Mouse (Mus musculus): ENCODE data around the gene Ppp4r3b. TPM values are rescaled to one million over a fixed set of nuclear protein-coding genes. Genes with fewer than 3 reads are reported as not detected.
A peak's percentile ranks its signal among the peaks of the same experiment; 100 is the strongest.

The Ppp4r3b gene
- polyA plus RNA-seq, 1 experiment from 2014 or later = 69.0 TPM

- Histone ChIP-seq H3K4me1 (ENCODE audit: control insufficient read depth, insufficient read depth, low read length) (peaks cover 21% of the 10 kb centered on the region), H3K9ac (ENCODE audit: low read depth, low read length) (peak overlapping the region; percentile 98), H3K36me3 (ENCODE audit: control insufficient read depth, insufficient read depth, low read length) (no peaks in the 10 kb centered on the region), H3K27ac (ENCODE audit: low read length) (peak overlapping the region; percentile 97), H3K4me3 (ENCODE audit: low read depth, low read length) (peak overlapping the region; percentile 98), H3K4me2 (ENCODE audit: low read length) (peak overlapping the region; percentile 92), H3K9me3 (replicated peaks; ENCODE audit: control insufficient read depth, low read length, poor library complexity, severe bottlenecking) (no peaks in the 10 kb centered on the region), H3K27me3 (ENCODE audit: control insufficient read depth, insufficient read depth, low read depth, low read length) (no peaks in the 10 kb centered on the region)
- whole genome bisulfite sequencing = 6% methylated on average over 13 of the region's 13 CpGs
- ATAC-seq = no peak
Measured at GRCm38 (mm10) chr11:29173706-29174436, 1.2 kb downstream of the Ppp4r3b start.

GRCm38 (mm10) chr11:29179319-29179718 lies 6.6 kb downstream of the Ppp4r3b start:
- H3K36me3 ChIP-seq (ENCODE audit: control insufficient read depth, insufficient read depth, low read length) = 0 out of 2 replicates have a peak, but pooled peaks cover 5% of the 10 kb centered on the region
- no peaks in the 10 kb centered on the region for H3K9me3 ChIP-seq (replicated peaks; ENCODE audit: control insufficient read depth, low read length, poor library complexity, severe bottlenecking)
- no peak overlapping the region for H3K9ac ChIP-seq (ENCODE audit: low read depth, low read length)
- H3K27ac ChIP-seq (ENCODE audit: low read length) = no peak overlapping the region
- H3K4me1 ChIP-seq (ENCODE audit: control insufficient read depth, insufficient read depth, low read length) = no peaks in the 10 kb centered on the region
- no peak for ATAC-seq
- no peaks in the 10 kb centered on the region for H3K27me3 ChIP-seq (ENCODE audit: control insufficient read depth, insufficient read depth, low read depth, low read length)
- WGBS = 88% methylated on average over 1 of the region's 1 CpGs
- H3K4me2 ChIP-seq (ENCODE audit: low read length) = no peak overlapping the region
- no peak overlapping the region for H3K4me3 ChIP-seq (ENCODE audit: low read depth, low read length)

- H3K27ac ChIP-seq (ENCODE audit: low read length) = no peak overlapping the region
- 58% methylated on average over 3 of the region's 3 CpGs for WGBS
- no peak overlapping the region for H3K4me2 ChIP-seq (ENCODE audit: low read length)
- no peaks in the 10 kb centered on the region for H3K27me3 ChIP-seq (ENCODE audit: control insufficient read depth, insufficient read depth, low read depth, low read length)
- H3K36me3 ChIP-seq (ENCODE audit: control insufficient read depth, insufficient read depth, low read length) = 0 out of 2 replicates have a peak, but pooled peaks cover 5% of the 10 kb centered on the region
- H3K4me1 ChIP-seq (ENCODE audit: control insufficient read depth, insufficient read depth, low read length) = no peaks in the 10 kb centered on the region
- H3K4me3 ChIP-seq (ENCODE audit: low read depth, low read length) = no peak overlapping the region
- no peak overlapping the region for H3K9ac ChIP-seq (ENCODE audit: low read depth, low read length)
- 0 out of 2 replicates have a peak, but pooled peaks have one; percentile 59 for ATAC-seq
- H3K9me3 ChIP-seq (replicated peaks; ENCODE audit: control insufficient read depth, low read length, poor library complexity, severe bottlenecking) = no peaks in the 10 kb centered on the region
Measured at GRCm38 (mm10) chr11:29180657-29181056, 8.0 kb downstream of the Ppp4r3b start.

GRCm38 (mm10) chr11:29181751-29182150 lies 9.1 kb downstream of the Ppp4r3b start:
- Histone ChIP-seq H3K9ac (ENCODE audit: low read depth, low read length) (no peak overlapping the region), H3K4me1 (ENCODE audit: control insufficient read depth, insufficient read depth, low read length) (no peaks in the 10 kb centered on the region), H3K27me3 (ENCODE audit: control insufficient read depth, insufficient read depth, low read depth, low read length) (no peaks in the 10 kb centered on the region), H3K4me3 (ENCODE audit: low read depth, low read length) (no peak overlapping the region), H3K9me3 (replicated peaks; ENCODE audit: control insufficient read depth, low read length, poor library complexity, severe bottlenecking) (no peaks in the 10 kb centered on the region), H3K27ac (ENCODE audit: low read length) (no peak overlapping the region), H3K36me3 (ENCODE audit: control insufficient read depth, insufficient read depth, low read length) (0 out of 2 replicates have a peak, but pooled peaks cover 8% of the 10 kb centered on the region), H3K4me2 (ENCODE audit: low read length) (no peak overlapping the region)
- WGBS = 98% methylated on average over 5 of the region's 5 CpGs
- ATAC-seq = no peak

GRCm38 (mm10) chr11:29188981-29189380 lies 16.3 kb downstream of the Ppp4r3b start:
- Histone ChIP-seq H3K9me3 (replicated peaks; ENCODE audit: control insufficient read depth, low read length, poor library complexity, severe bottlenecking) (no peaks in the 10 kb centered on the region), H3K4me3 (ENCODE audit: low read depth, low read length) (no peak overlapping the region), H3K27me3 (ENCODE audit: control insufficient read depth, insufficient read depth, low read depth, low read length) (no peaks in the 10 kb centered on the region), H3K27ac (ENCODE audit: low read length) (no peak overlapping the region), H3K4me2 (ENCODE audit: low read length) (no peak overlapping the region), H3K9ac (ENCODE audit: low read depth, low read length) (no peak overlapping the region), H3K36me3 (ENCODE audit: control insufficient read depth, insufficient read depth, low read length) (peaks cover 10% of the 10 kb centered on the region; the same call in 1 of the 2 replicates), H3K4me1 (ENCODE audit: control insufficient read depth, insufficient read depth, low read length) (no peaks in the 10 kb centered on the region)
- ATAC-seq = no peak
- WGBS = 89% methylated on average over 2 of the region's 2 CpGs

- Histone ChIP-seq H3K36me3 (ENCODE audit: control insufficient read depth, insufficient read depth, low read length) (peaks cover 14% of the 10 kb centered on the region; the same call in 1 of the 2 replicates), H3K4me2 (ENCODE audit: low read length) (no peak overlapping the region), H3K4me1 (ENCODE audit: control insufficient read depth, insufficient read depth, low read length) (no peaks in the 10 kb centered on the region), H3K9ac (ENCODE audit: low read depth, low read length) (no peak overlapping the region), H3K27me3 (ENCODE audit: control insufficient read depth, insufficient read depth, low read depth, low read length) (no peaks in the 10 kb centered on the region), H3K9me3 (replicated peaks; ENCODE audit: control insufficient read depth, low read length, poor library complexity, severe bottlenecking) (no peaks in the 10 kb centered on the region), H3K27ac (ENCODE audit: low read length) (no peak overlapping the region), H3K4me3 (ENCODE audit: low read depth, low read length) (no peak overlapping the region)
- ATAC-seq = no peak
- WGBS = 88% methylated on average over 5 of the region's 5 CpGs
Measured at GRCm38 (mm10) chr11:29203653-29204052, 31.0 kb downstream of the Ppp4r3b start.

- Histone ChIP-seq H3K27me3 (ENCODE audit: control insufficient read depth, insufficient read depth, low read depth, low read length) (no peaks in the 10 kb centered on the region), H3K9ac (ENCODE audit: low read depth, low read length) (no peak overlapping the region), H3K4me3 (ENCODE audit: low read depth, low read length) (no peak overlapping the region), H3K4me1 (ENCODE audit: control insufficient read depth, insufficient read depth, low read length) (no peaks in the 10 kb centered on the region), H3K9me3 (replicated peaks; ENCODE audit: control insufficient read depth, low read length, poor library complexity, severe bottlenecking) (no peaks in the 10 kb centered on the region), H3K36me3 (ENCODE audit: control insufficient read depth, insufficient read depth, low read length) (peaks cover 14% of the 10 kb centered on the region), H3K4me2 (ENCODE audit: low read length) (no peak overlapping the region), H3K27ac (ENCODE audit: low read length) (no peak overlapping the region)
- ATAC-seq = no peak
- 93% methylated on average over 2 of the region's 2 CpGs for WGBS
Measured at GRCm38 (mm10) chr11:29209774-29210173, 37.1 kb downstream of the Ppp4r3b start.

GRCm38 (mm10) chr11:29216196-29216595 lies 43.5 kb downstream of the Ppp4r3b start:
- WGBS = 96% methylated on average over 2 of the region's 2 CpGs

GRCm38 (mm10) chr11:29219055-29219454 lies 46.4 kb downstream of the Ppp4r3b start:
- Histone ChIP-seq H3K27me3 (ENCODE audit: control insufficient read depth, insufficient read depth, low read depth, low read length) (no peaks in the 10 kb centered on the region), H3K36me3 (ENCODE audit: control insufficient read depth, insufficient read depth, low read length) (peaks cover 42% of the 10 kb centered on the region), H3K9ac (ENCODE audit: low read depth, low read length) (no peak overlapping the region), H3K4me2 (ENCODE audit: low read length) (no peak overlapping the region), H3K4me1 (ENCODE audit: control insufficient read depth, insufficient read depth, low read length) (no peaks in the 10 kb centered on the region), H3K9me3 (replicated peaks; ENCODE audit: control insufficient read depth, low read length, poor library complexity, severe bottlenecking) (no peaks in the 10 kb centered on the region), H3K4me3 (ENCODE audit: low read depth, low read length) (no peak overlapping the region), H3K27ac (ENCODE audit: low read length) (no peak overlapping the region)
- ATAC-seq = no peak

More at GRCm38 (mm10) chr11:29216196-29216595, 43.5 kb downstream of the Ppp4r3b start:
- Histone ChIP-seq H3K27me3 (ENCODE audit: control insufficient read depth, insufficient read depth, low read depth, low read length) (no peaks in the 10 kb centered on the region), H3K9ac (ENCODE audit: low read depth, low read length) (no peak overlapping the region), H3K9me3 (replicated peaks; ENCODE audit: control insufficient read depth, low read length, poor library complexity, severe bottlenecking) (no peaks in the 10 kb centered on the region), H3K4me3 (ENCODE audit: low read depth, low read length) (no peak overlapping the region), H3K4me2 (ENCODE audit: low read length) (no peak overlapping the region), H3K4me1 (ENCODE audit: control insufficient read depth, insufficient read depth, low read length) (no peaks in the 10 kb centered on the region), H3K27ac (ENCODE audit: low read length) (no peak overlapping the region), H3K36me3 (ENCODE audit: control insufficient read depth, insufficient read depth, low read length) (peaks cover 33% of the 10 kb centered on the region)
- ATAC-seq = no peak
